Mouse (Mus musculus) lung, postnatal 0 days (tissue): ENCODE measurements around the gene Olfr606. TPM values are rescaled to one million over a fixed set of nuclear protein-coding genes. Genes with fewer than 3 reads are reported as not detected.

Experiments used
- ATAC-seq: fragments of 200-750 bp; cut with Nextera tagmentation; 2 replicates; pipeline ENCODE4 v1.8.0; 2017; ENCODE audit warnings: moderate library complexity
- DNase-seq: peaks from one replicate; pipeline ENCODE4 v3.0.0-alpha.2; 2016; ENCODE audit warnings: low spot score
- H3K27ac ChIP-seq: fragments of 300-500 bp; sonication (generic); 2 replicates; pipeline ENCODE4 v1.5.1; 2014; ENCODE audit warnings: antibody characterized with exemption, mild to moderate bottlenecking, low read length, mixed read lengths
- H3K27me3 ChIP-seq: fragments of 300-500 bp; sonication (generic); replicated peaks from 2 replicates; pipeline ENCODE4 v1.6.1; 2014; ENCODE audit warnings: low read length, mixed read lengths; ENCODE audit not compliant: insufficient read depth
- H3K36me3 ChIP-seq: fragments of 300-500 bp; sonication (generic); 2 replicates; pipeline ENCODE4 v1.6.1; 2014; ENCODE audit warnings: low read length, mixed read lengths; ENCODE audit not compliant: insufficient read depth
- H3K4me1 ChIP-seq: fragments of 300-500 bp; sonication (generic); 2 replicates; pipeline ENCODE4 v1.6.1; 2014; ENCODE audit warnings: antibody characterized with exemption, low read depth, low read length, mixed read lengths; ENCODE audit not compliant: insufficient read depth
- H3K4me2 ChIP-seq: fragments of 300-500 bp; sonication (generic); replicated peaks from 2 replicates; pipeline ENCODE4 v1.6.1; 2014; ENCODE audit warnings: low read depth, mild to moderate bottlenecking, low read length, moderate library complexity, mixed read lengths
- H3K4me3 ChIP-seq: fragments of 300-500 bp; sonication (generic); 2 replicates; pipeline ENCODE4 v1.5.1; 2014; ENCODE audit warnings: low read depth, low read length
- H3K9ac ChIP-seq: fragments of 300-500 bp; sonication (generic); replicated peaks from 2 replicates; pipeline ENCODE4 v1.6.1; 2014; ENCODE audit warnings: low read depth, mild to moderate bottlenecking
- H3K9me3 ChIP-seq: fragments of 300-500 bp; sonication (generic); 2 replicates; pipeline ENCODE4 v1.6.1; 2016; ENCODE audit warnings: low read length, mixed read lengths
- CTCF ChIP-seq: IDR thresholded peaks from 2 replicates; pipeline ENCODE4 v1.5.1; 2016; ENCODE audit warnings: antibody characterized with exemption, mild to moderate bottlenecking
- EP300 ChIP-seq: IDR thresholded peaks from 2 replicates; pipeline ENCODE4 v1.6.1; 2016; ENCODE audit warnings: antibody characterized with exemption, mild to moderate bottlenecking, control low read depth
- WGBS: fragments of 180-500 bp; shearing (Covaris S2); extraction: QIAGEN DNeasy Blood & Tissue Kit; methylation state at CpG from one replicate; pipeline ENCODE4 v1.1.7; 2014; 5-methylcytosine and 5-hydroxymethylcytosine counted together
- microRNA-seq: library from miRNA; unstranded; fragments of <30 nt; microRNA quantifications from one replicate; pipeline ENCODE4, GENCODE M21; 2016
- polyA plus RNA-seq: library from polyadenylated mRNA; unstranded; fragments of >200 nt; fragmentation: Nextera tagmentation; extraction: Ambion mirVana; gene quantifications from 2 replicates; pipeline ENCODE4 v1.2.1, GENCODE M21; 2015

Gene Olfr606
- polyA plus RNA-seq, 1 experiment from 2014 or later: not detected

GRCm38 (mm10) chr7:103497962-103498361, 49.1 kb downstream of the Olfr606 start, which contains the start of gene Olfr609:
Olfr609 (minus strand) TSS chr7:103498062.
- no peak for DNase-seq
- Histone ChIP-seq H3K4me1 (no peaks in the 10 kb centered on the region), H3K9ac (no peak within 1 kb of the TSS), H3K4me2 (no peak within 1 kb of the TSS), H3K4me3 (no peak within 1 kb of the TSS), H3K27me3 (no peaks in the 10 kb centered on the region), H3K36me3 (no peaks in the 10 kb centered on the region), H3K9me3 (no peaks in the 10 kb centered on the region), H3K27ac (no peak within 1 kb of the TSS)
- WGBS: 46% methylated on average over 1 of the region's 1 CpGs
- no peak for ATAC-seq
- TF ChIP-seq EP300 (no peak), CTCF (no peak)

Small RNA genes lying within 50 kb of the gene (microRNA-seq; reads per million reads assigned to microRNA genes)
- not detected for gene Gm25774

Other genes starting within 250 kb of the Olfr606 start
- gene Olfr593, start 237.2 kb upstream of the Olfr606 start, polyA plus RNA-seq: not detected in 2 replicates
- not detected in 2 replicates for gene Olfr594, start 232.1 kb upstream of the Olfr606 start, polyA plus RNA-seq
- not detected in 2 replicates for gene Usp17ld, start 196.5 kb upstream of the Olfr606 start, polyA plus RNA-seq
- gene Olfr596, start 143.4 kb upstream of the Olfr606 start, polyA plus RNA-seq: not detected in 2 replicates
- gene Olfr597, start 132.7 kb upstream of the Olfr606 start, polyA plus RNA-seq: not detected in 2 replicates
- gene Olfr598, start 125.5 kb upstream of the Olfr606 start, polyA plus RNA-seq: not detected in 2 replicates
- gene Olfr599, start 113.1 kb upstream of the Olfr606 start, polyA plus RNA-seq: not detected in 2 replicates
- not detected in 2 replicates for gene Olfr600, start 99.4 kb upstream of the Olfr606 start, polyA plus RNA-seq
- not detected in 2 replicates for gene Olfr601, start 86.4 kb upstream of the Olfr606 start, polyA plus RNA-seq
- gene Olfr603, start 62.9 kb upstream of the Olfr606 start, polyA plus RNA-seq: not detected in 2 replicates
- gene Usp17lc, start 34.0 kb upstream of the Olfr606 start, polyA plus RNA-seq: not detected in 2 replicates
- not detected in 2 replicates for gene Olfr605, start 3.6 kb upstream of the Olfr606 start, polyA plus RNA-seq
- not detected in 2 replicates for gene Olfr607, start 15.1 kb downstream of the Olfr606 start, polyA plus RNA-seq
- not detected in 2 replicates for gene Olfr608, start 20.8 kb downstream of the Olfr606 start, polyA plus RNA-seq
- gene Olfr609, start 49.0 kb downstream of the Olfr606 start, polyA plus RNA-seq: not detected in 2 replicates
- gene Olfr610, start 63.1 kb downstream of the Olfr606 start, polyA plus RNA-seq: not detected in 2 replicates
- not detected in 2 replicates for gene Olfr611, start 71.8 kb downstream of the Olfr606 start, polyA plus RNA-seq
- gene Olfr612, start 93.7 kb downstream of the Olfr606 start, polyA plus RNA-seq: not detected in 2 replicates
- not detected in 2 replicates for gene Olfr613, start 99.0 kb downstream of the Olfr606 start, polyA plus RNA-seq
- not detected in 2 replicates for gene Olfr615, start 107.0 kb downstream of the Olfr606 start, polyA plus RNA-seq
- gene Olfr616, start 120.1 kb downstream of the Olfr606 start, polyA plus RNA-seq: not detected in 2 replicates
- not detected in 2 replicates for gene Olfr617, start 124.0 kb downstream of the Olfr606 start, polyA plus RNA-seq
- gene Olfr618, start 141.1 kb downstream of the Olfr606 start, polyA plus RNA-seq: not detected in 2 replicates
- gene Olfr619, start 151.5 kb downstream of the Olfr606 start, polyA plus RNA-seq: not detected in 2 replicates
- gene Olfr620, start 163.5 kb downstream of the Olfr606 start, polyA plus RNA-seq: not detected in 2 replicates
- not detected in 2 replicates for gene Olfr622, start 193.7 kb downstream of the Olfr606 start, polyA plus RNA-seq
- gene Olfr623, start 214.7 kb downstream of the Olfr606 start, polyA plus RNA-seq: not detected in 2 replicates
- 0.02 and 0.05 TPM in 2 replicates for gene Olfr624, start 222.1 kb downstream of the Olfr606 start, polyA plus RNA-seq
- gene Olfr625-ps1, start 233.7 kb downstream of the Olfr606 start, polyA plus RNA-seq: not detected in 2 replicates